9 mouse cellular contexts compared by ENCODE assay signal in genomic region chr1:168598191-168598667, GRCm38 (mm10).
DNase-seq lines count a peak whose midpoint lies in the region; ATAC-seq lines count a peak whose summit lies in the region.
"Had no signal": no experiment of that assay in that cellular context is flagged by ENCODE, and none has a peak within 500 bp of the region (broad histone marks: within the 10 kb centered on the region; RNA-seq: fewer than 3 reads in every experiment).

No protein-coding gene starts in this region.

- no peak for ATAC-seq in frontal cortex, adult (ENCODE audit: low TSS enrichment)
- no peak for ATAC-seq in CD4-positive, CD25-positive, alpha-beta regulatory T cell, adult 4 months

- DNase-seq in embryo, embryonic 10 days (ENCODE audit: low spot score) = peak; percentile 29
- DNase-seq in embryo, embryonic 9.5 days (ENCODE audit: extremely low spot score) = no peak
- DNase-seq in urinary bladder, postnatal 14 days (ENCODE audit: low spot score) = peak; percentile 33
- DNase-seq in urinary bladder, postnatal 10 days (ENCODE audit: low spot score) = no peak
- DNase-seq in lung, postnatal 14 days = peak; percentile 24
- DNase-seq in adrenal gland, adult 8-10 months = no peak
- DNase-seq: left cerebral cortex, postnatal 4 days had no signal

Comparison
In these comparisons a context has a peak if more than half of its experiments do, and no peak if none do; other contexts are left out.
1. DNase-seq: peak in embryo, embryonic 10 days (single experiment), urinary bladder, postnatal 14 days (single experiment) and lung, postnatal 14 days (single experiment); none in embryo, embryonic 9.5 days (single experiment), urinary bladder, postnatal 10 days (single experiment) and adrenal gland, adult 8-10 months (single experiment).